In genomic region chr7:111718900-111719299, GRCm38 (mm10) we compare ENCODE assay signal across 14 mouse cellular contexts.
DNase-seq lines count a peak whose midpoint lies in the region; ATAC-seq and TF ChIP-seq lines count a peak whose summit lies in the region.
"Had no signal": no experiment of that assay in that cellular context is flagged by ENCODE, and none has a peak within 500 bp of the region (broad histone marks: within the 10 kb centered on the region; RNA-seq: fewer than 3 reads in every experiment).

No protein-coding gene starts in this region.

- peak; percentile 13 to 46 for DNase-seq in kidney, postnatal 25 days
- no peak for DNase-seq in kidney, adult 18-20 months
- peak; percentile 33 for DNase-seq in ZHBTc4 (ENCODE audit: low read depth, low spot score)
- peak; percentile 42 for DNase-seq in gastrocnemius, postnatal 25 days
- DNase-seq in lung, postnatal 0 days (ENCODE audit: low spot score): peak; percentile 65
- DNase-seq in forebrain, embryonic 11.5 days (ENCODE audit: low spot score): no peak
- no peak for DNase-seq in right cerebral cortex, adult 18-20 months
- DNase-seq: cerebellum, adult 9-11 months; right cerebral cortex, postnatal 4 days had no signal

- no peaks in the 10 kb centered on the region for H3K27me3 ChIP-seq in lung, postnatal 0 days (replicated peaks; ENCODE audit: insufficient read depth, low read length)
- no peaks in the 10 kb centered on the region for H3K27me3 ChIP-seq in forebrain, embryonic 15.5 days
- H3K27me3 ChIP-seq in forebrain, embryonic 11.5 days (ENCODE audit: control insufficient read depth, insufficient read depth, low read length): no peaks in the 10 kb centered on the region
- H3K27me3 ChIP-seq: embryonic facial prominence, embryonic 13.5 days; limb, embryonic 12.5 days had no signal

- TF ChIP-seq EP300 in lung, postnatal 0 days (IDR thresholded peaks at IDR 0.05): no peak

- no peaks in the 10 kb centered on the region for H3K36me3 ChIP-seq in lung, postnatal 0 days (ENCODE audit: insufficient read depth, low read length)
- no peaks in the 10 kb centered on the region for H3K36me3 ChIP-seq in forebrain, embryonic 15.5 days
- H3K36me3 ChIP-seq in forebrain, embryonic 11.5 days (ENCODE audit: control insufficient read depth, insufficient read depth, low read length): no peaks in the 10 kb centered on the region
- H3K36me3 ChIP-seq: embryonic facial prominence, embryonic 13.5 days; limb, embryonic 12.5 days had no signal

- no peak overlapping the region for H3K4me2 ChIP-seq in lung, postnatal 0 days (replicated peaks; ENCODE audit: low read depth, low read length)
- H3K4me2 ChIP-seq in forebrain, embryonic 15.5 days (replicated peaks): no peak overlapping the region
- H3K4me2 ChIP-seq in forebrain, embryonic 11.5 days (ENCODE audit: low read depth, low read length, severe bottlenecking): no peak overlapping the region
- H3K4me2 ChIP-seq: embryonic facial prominence, embryonic 13.5 days; limb, embryonic 12.5 days had no signal

- no peaks in the 10 kb centered on the region for H3K9me3 ChIP-seq in lung, postnatal 0 days (ENCODE audit: low read length)
- H3K9me3 ChIP-seq in forebrain, embryonic 15.5 days: no peaks in the 10 kb centered on the region
- no peaks in the 10 kb centered on the region for H3K9me3 ChIP-seq in forebrain, embryonic 11.5 days (ENCODE audit: control insufficient read depth, low read length)
- H3K9me3 ChIP-seq: embryonic facial prominence, embryonic 13.5 days; limb, embryonic 12.5 days had no signal

- H3K27ac ChIP-seq in lung, postnatal 0 days (ENCODE audit: low read length): no peak overlapping the region
- H3K27ac ChIP-seq in forebrain, embryonic 15.5 days (replicated peaks): no peak overlapping the region
- no peak overlapping the region for H3K27ac ChIP-seq in forebrain, embryonic 11.5 days (ENCODE audit: low read depth, low read length)
- H3K27ac ChIP-seq: embryonic facial prominence, embryonic 13.5 days; limb, embryonic 12.5 days; macrophage had no signal

- 38% methylated on average over 4 of the region's 4 CpGs for WGBS in lung, postnatal 0 days
- 83% methylated on average over 4 of the region's 4 CpGs for WGBS in forebrain, embryonic 15.5 days
- 82% methylated on average over 4 of the region's 4 CpGs for WGBS in forebrain, embryonic 11.5 days

- TF ChIP-seq CTCF in lung, postnatal 0 days (IDR thresholded peaks at IDR 0.05): no peak

- peak; percentile 64 for ATAC-seq in lung, postnatal 0 days
- ATAC-seq in forebrain, embryonic 15.5 days (replicated peaks): no peak
- ATAC-seq in forebrain, embryonic 11.5 days (replicated peaks; ENCODE audit: low FRiP score): no peak
- ATAC-seq: intestine, postnatal 0 days had no signal

- peaks cover 19% of the 10 kb centered on the region; the same call in 1 of the 2 replicates for H3K4me1 ChIP-seq in lung, postnatal 0 days (ENCODE audit: insufficient read depth, low read depth, low read length)
- H3K4me1 ChIP-seq in forebrain, embryonic 15.5 days: peaks cover 14% of the 10 kb centered on the region
- no peaks in the 10 kb centered on the region for H3K4me1 ChIP-seq in forebrain, embryonic 11.5 days (replicated peaks; ENCODE audit: control insufficient read depth, insufficient read depth, low read length)

- H3K9ac ChIP-seq in lung, postnatal 0 days (replicated peaks; ENCODE audit: low read depth): no peak overlapping the region
- H3K9ac ChIP-seq in forebrain, embryonic 15.5 days (replicated peaks): no peak overlapping the region
- H3K9ac ChIP-seq in forebrain, embryonic 11.5 days (ENCODE audit: low read length): no peak overlapping the region
- H3K9ac ChIP-seq: embryonic facial prominence, embryonic 13.5 days; limb, embryonic 12.5 days had no signal

- H3K4me3 ChIP-seq in lung, postnatal 0 days (ENCODE audit: low read depth, low read length): no peak overlapping the region
- H3K4me3 ChIP-seq in forebrain, embryonic 15.5 days: no peak overlapping the region
- no peak overlapping the region for H3K4me3 ChIP-seq in forebrain, embryonic 11.5 days (ENCODE audit: low read depth, low read length)
- H3K4me3 ChIP-seq: embryonic facial prominence, embryonic 13.5 days; limb, embryonic 12.5 days had no signal

Comparison
In these comparisons a context has a peak if more than half of its experiments do, and no peak if none do; other contexts are left out.
1. DNase-seq: peak in kidney, postnatal 25 days (2 of 2), ZHBTc4 (single experiment), gastrocnemius, postnatal 25 days (single experiment) and lung, postnatal 0 days (single experiment); none in kidney, adult 18-20 months (single experiment), forebrain, embryonic 11.5 days (single experiment) and right cerebral cortex, adult 18-20 months (single experiment).